Mouse (Mus musculus): Measurements from ENCODE around the gene Tmem256. TPM values are rescaled to one million over a fixed set of nuclear protein-coding genes. Genes with fewer than 3 reads are reported as not detected.

The Tmem256 gene
- polyA plus RNA-seq, 1 experiment from 2014 or later, result 280 TPM

DNA sequence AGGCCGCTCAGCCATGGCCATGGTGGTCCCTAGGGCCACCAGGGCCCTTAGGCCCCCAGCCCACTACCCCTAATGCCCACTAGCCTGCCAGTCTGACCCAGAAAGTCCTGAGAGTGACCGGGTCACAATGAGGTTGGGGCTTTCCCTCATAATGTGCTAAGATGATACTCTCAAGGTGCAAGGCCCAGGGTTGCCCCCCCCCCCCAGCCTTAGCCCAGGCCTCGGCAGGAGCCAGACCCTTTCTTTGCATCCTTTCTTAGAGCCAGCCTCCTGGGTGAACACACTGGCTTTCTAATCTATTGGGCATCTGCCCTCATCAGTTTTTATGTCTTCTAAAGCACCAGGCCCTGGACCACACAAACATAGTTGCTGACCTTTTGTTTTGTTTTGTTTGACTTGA lies 16.2 kb upstream of the Tmem256 start, which contains the start of gene Spem1:
Gene Spem1, minus strand, starts transcription at position 101 of the 400 bp plus-strand sequence.
- Histone ChIP-seq H3K27me3 (ENCODE audit: low read depth, poor library complexity, severe bottlenecking) (no peaks in the 10 kb centered on the region), H3K36me3 (peaks cover 24% of the 10 kb centered on the region), H3K27ac (no peak within 1 kb of the TSS), H3K4me1 (peaks cover 9% of the 10 kb centered on the region), H3K4me3 (no peak within 1 kb of the TSS), H3K9me3 (replicated peaks) (peaks cover 4% of the 10 kb centered on the region; the same call in 1 of the 2 replicates)
- 85% methylated on average over 3 of the region's 3 CpGs for WGBS
- no peak for DNase-seq (ENCODE audit: low spot score)

DNA sequence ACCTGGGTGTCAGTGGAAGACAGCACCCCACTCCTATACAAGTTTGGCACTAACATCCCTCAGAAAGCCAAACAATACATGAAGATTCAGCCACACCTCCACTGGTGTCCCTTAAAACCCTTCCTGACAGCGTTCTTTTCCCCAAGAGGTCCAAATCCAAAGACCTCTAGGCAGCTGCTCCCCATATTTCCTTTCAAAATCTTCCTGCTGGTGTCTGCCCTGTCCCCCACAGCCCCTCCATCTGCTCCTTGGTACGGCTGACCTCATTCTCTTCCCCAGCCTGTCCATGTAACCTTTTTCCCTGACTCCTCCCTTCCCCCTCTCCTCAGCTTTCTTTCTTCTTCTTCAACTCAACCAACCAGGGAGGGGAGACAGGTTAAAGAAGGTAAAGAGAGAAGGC lies 14.9 kb upstream of the Tmem256 start:
- H3K4me3 ChIP-seq, result no peak overlapping the region
- H3K4me1 ChIP-seq, result peaks cover 12% of the 10 kb centered on the region
- H3K36me3 ChIP-seq, result peaks cover 38% of the 10 kb centered on the region
- H3K27ac ChIP-seq, result no peak overlapping the region
- H3K9me3 ChIP-seq (replicated peaks), result peaks cover 4% of the 10 kb centered on the region; the same call in 1 of the 2 replicates
- no peak for DNase-seq (ENCODE audit: low spot score)
- no peaks in the 10 kb centered on the region for H3K27me3 ChIP-seq (ENCODE audit: low read depth, poor library complexity, severe bottlenecking)
- 82% methylated on average over 2 of the region's 2 CpGs for WGBS

DNA sequence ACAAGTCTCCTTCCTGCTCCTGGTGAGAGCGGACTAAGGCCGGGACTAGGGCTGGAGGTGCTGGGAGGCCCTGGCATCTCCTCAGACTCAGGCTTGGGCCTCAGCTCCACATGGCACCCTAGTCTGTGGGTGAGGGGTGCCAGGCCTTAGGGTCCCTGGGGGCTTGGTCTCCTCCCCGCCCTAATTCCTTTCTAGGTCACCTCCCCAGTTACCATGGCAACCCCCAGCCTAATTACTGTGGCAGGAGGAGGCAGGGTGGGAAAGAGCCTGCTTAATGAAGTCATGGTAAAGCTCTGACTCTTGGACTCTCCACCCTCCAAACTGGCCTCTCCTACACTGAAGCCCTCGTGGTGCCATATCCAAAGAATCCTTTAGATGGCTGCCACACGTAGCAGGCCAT lies 9.5 kb upstream of the Tmem256 start:
- H3K27ac ChIP-seq, result peak overlapping the region; percentile 61
- H3K27me3 ChIP-seq (ENCODE audit: low read depth, poor library complexity, severe bottlenecking), result peaks cover 20% of the 10 kb centered on the region
- peaks cover 33% of the 10 kb centered on the region for H3K4me1 ChIP-seq
- peak overlapping the region; percentile 15; the same call in 1 of the 2 replicates for H3K4me3 ChIP-seq
- H3K9me3 ChIP-seq (replicated peaks), result peaks cover 4% of the 10 kb centered on the region; the same call in 1 of the 2 replicates
- 75% methylated on average over 5 of the region's 5 CpGs for WGBS
- DNase-seq (ENCODE audit: low spot score), result no peak
- H3K36me3 ChIP-seq, result peaks cover 61% of the 10 kb centered on the region

DNA sequence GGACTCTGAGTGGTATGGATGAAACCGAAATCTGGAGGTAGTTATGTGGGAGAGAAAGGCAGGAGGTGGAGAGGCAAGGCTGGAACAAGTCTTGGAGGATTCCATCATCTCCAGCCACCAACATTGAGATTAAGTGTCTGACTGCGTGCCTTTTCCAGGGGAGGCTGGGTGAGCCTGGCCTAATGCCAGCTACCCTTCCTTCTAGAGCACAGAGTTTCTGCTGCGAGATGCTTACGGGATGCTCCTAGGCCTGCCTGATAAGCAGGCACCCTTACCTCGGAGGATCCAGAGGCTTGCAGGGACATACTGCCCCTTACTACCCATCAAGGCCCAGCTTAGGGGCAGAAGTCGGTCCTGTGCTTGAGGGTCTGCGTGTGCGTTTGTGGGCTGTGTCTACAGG lies 4.8 kb upstream of the Tmem256 start:
- H3K27ac ChIP-seq, result peak overlapping the region; percentile 80
- H3K4me3 ChIP-seq, result peak overlapping the region; percentile 72
- 59% methylated on average over 8 of the region's 8 CpGs for WGBS
- H3K4me1 ChIP-seq, result peaks cover 62% of the 10 kb centered on the region
- H3K9me3 ChIP-seq (replicated peaks), result no peaks in the 10 kb centered on the region
- H3K36me3 ChIP-seq, result peaks cover 24% of the 10 kb centered on the region
- DNase-seq (ENCODE audit: low spot score), result no peak
- H3K27me3 ChIP-seq (ENCODE audit: low read depth, poor library complexity, severe bottlenecking), result peaks cover 53% of the 10 kb centered on the region

DNA sequence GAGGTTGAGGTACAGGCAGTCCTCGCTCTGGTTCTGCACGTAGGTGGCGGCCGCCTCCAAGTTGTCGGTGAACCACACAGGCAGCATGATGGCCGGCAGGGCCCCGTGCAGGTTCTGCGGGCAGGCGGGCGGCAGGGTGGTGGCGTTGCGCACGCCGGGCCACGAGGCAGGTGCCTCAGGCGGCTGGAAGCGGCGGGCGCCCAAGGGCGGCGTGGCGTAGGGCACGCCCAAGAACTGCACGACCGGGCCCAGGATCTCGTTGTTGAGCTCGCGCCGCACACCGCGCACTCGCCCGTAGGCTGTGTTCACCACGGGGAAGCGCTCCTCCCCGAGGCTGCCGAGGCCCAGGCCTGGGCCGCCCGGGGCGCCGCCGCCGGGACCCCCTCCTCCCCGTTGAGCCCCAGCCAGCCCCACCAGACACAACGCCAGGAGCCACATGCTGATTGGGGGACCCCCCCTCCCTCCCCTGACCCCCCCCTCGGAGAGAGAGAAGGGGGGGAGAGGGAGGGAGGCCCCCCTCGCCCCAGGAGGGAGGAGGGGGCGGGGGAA lies 4.2 kb upstream of the Tmem256 start:
- H3K4me3 ChIP-seq, result peak overlapping the region; percentile 72
- peaks cover 60% of the 10 kb centered on the region for H3K4me1 ChIP-seq
- DNase-seq (ENCODE audit: low spot score), result peak; percentile 56
- peaks cover 21% of the 10 kb centered on the region for H3K36me3 ChIP-seq
- peaks cover 53% of the 10 kb centered on the region for H3K27me3 ChIP-seq (ENCODE audit: low read depth, poor library complexity, severe bottlenecking)
- H3K27ac ChIP-seq, result peak overlapping the region; percentile 80
- no peaks in the 10 kb centered on the region for H3K9me3 ChIP-seq (replicated peaks)
- WGBS, result 7% methylated on average over 40 of the region's 48 CpGs

DNA sequence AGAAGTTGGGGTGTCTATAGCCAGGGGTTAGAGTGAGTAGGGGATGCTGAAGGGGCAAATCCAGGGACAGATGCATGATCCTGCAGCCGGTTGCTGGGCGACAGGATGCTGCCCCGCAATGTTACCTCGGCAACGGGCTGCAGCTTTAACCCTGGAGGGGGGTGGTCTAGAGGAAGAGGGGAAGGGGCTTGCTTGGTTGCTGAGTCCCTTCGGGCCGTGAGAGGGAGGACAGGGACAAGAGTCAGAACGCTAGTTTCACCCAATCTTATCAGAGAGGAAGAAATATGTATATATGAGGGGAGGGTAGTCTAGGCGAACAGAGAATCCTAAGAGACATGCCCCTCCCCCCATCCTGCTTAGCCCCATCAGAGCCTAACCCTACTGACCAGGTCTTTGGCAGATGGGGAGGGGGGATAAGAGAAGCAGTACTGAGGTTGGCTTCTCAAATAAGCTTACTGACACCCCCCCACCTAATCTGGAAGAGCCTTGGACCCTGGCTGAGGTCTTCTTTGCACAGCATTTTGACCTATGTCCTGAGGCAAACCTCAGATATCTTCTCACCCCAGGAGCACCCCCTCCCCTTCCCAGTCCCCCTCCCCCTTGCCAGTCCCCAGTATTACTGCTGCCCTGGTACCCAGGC lies 2.9 kb upstream of the Tmem256 start:
- H3K27ac ChIP-seq, result 0 out of 2 replicates have a peak overlapping the region, but pooled peaks have one; percentile 12

DNA sequence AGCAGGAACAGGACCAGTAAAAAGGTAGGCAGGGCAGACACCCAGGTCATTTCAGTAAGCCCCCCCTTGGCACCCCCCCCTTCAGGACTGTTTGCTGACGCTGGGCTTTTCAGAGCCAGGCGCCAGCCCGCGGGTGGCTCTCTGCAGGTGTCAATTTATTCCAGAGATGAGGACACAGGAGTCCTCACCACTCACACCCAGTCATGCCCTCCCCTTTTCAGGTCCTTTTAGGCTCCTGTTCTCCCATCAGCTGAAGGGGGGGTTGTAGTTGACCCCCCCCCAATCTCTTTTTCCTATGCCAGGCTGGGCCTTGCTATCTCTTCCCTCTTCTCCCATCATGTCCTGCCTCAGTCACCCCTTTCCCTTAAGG lies 2.4 kb upstream of the Tmem256 start:
- Histone ChIP-seq H3K27ac (peak overlapping the region; percentile 12; the same call in 1 of the 2 replicates), H3K4me1 (peaks cover 58% of the 10 kb centered on the region), H3K27me3 (ENCODE audit: low read depth, poor library complexity, severe bottlenecking) (peaks cover 53% of the 10 kb centered on the region), H3K9me3 (replicated peaks) (no peaks in the 10 kb centered on the region), H3K36me3 (peaks cover 19% of the 10 kb centered on the region), H3K4me3 (peak overlapping the region; percentile 72)
- WGBS, result 3% methylated on average over 4 of the region's 4 CpGs
- no peak for DNase-seq (ENCODE audit: low spot score)

More for the DNA sequence above, 2.9 kb upstream of the Tmem256 start:
- Histone ChIP-seq H3K27me3 (ENCODE audit: low read depth, poor library complexity, severe bottlenecking) (peaks cover 53% of the 10 kb centered on the region), H3K4me3 (peak overlapping the region; percentile 72), H3K36me3 (peaks cover 19% of the 10 kb centered on the region), H3K4me1 (peaks cover 61% of the 10 kb centered on the region), H3K9me3 (replicated peaks) (no peaks in the 10 kb centered on the region)
- WGBS, result 5% methylated on average over 9 of the region's 9 CpGs
- DNase-seq (ENCODE audit: low spot score), result peak; percentile 64

DNA sequence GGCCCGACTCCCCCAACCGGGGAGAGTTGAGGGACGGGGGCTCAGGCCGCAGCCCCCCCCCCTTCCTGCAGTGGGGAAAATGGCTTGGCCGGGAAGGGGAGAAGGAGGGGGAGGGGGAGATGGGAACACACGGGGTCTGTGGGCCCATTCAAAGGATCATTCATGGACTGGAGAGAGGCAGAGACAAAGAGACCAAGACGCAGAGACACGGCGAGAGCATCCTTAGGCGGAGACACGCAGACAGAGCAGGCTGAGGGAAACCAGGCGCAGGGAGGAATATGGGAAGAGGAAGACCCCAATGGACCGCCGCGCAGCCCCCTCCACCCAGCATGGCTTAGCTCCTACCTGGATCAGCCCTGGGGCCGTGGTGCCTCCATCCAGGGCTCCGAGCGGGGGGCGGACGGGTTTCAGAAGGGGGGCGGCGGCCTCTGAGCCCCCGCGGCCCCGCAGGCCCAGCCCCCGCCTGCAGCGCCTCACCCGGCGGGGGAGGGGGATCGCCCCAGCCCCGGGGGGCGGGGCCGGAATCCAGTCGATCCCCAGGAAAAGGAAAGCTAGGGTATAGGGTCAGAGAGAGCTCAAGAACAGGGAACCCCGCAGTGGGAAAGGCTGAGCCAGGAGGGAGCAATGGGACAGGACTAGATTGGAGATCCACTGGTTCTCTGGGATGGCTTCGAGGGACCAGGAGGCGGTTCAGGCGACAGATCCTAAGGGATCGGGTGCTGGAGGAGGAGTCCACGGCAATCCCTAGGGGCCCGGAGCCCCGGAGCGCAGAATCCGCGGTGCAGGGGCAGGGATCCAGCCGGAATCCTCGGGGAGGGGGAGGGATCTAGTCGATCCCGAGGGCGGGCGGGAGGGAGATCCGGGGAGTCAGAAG lies 1.4 kb upstream of the Tmem256 start:
- DNase-seq (ENCODE audit: low spot score), result peak; percentile 68
- H3K27me3 ChIP-seq (ENCODE audit: low read depth, poor library complexity, severe bottlenecking), result peaks cover 52% of the 10 kb centered on the region
- no peaks in the 10 kb centered on the region for H3K9me3 ChIP-seq (replicated peaks)
- peak overlapping the region; percentile 88 for H3K27ac ChIP-seq
- H3K36me3 ChIP-seq, result peaks cover 17% of the 10 kb centered on the region
- 1% methylated on average over 52 of the region's 52 CpGs for WGBS
- H3K4me1 ChIP-seq, result peaks cover 53% of the 10 kb centered on the region
- H3K4me3 ChIP-seq, result peak overlapping the region; percentile 72

DNA sequence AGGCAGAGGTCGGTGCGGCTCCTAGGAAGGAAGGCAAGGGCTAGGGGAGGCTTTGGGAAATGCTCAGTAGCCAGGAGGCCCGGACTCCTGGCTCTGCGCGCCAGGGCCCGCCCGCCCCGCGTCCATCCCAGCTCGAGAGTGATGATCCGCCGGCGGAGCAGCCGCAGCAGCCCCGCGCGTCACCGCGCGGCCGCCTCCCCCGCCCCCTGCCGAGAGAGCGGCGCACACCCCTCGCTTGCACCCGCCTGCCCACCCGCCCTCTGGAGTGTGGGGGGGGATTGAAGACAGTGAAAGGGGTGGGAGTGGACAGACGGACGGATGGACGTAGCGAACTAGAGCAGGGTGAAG lies 736 bp upstream of the Tmem256 start, which contains the start of gene Nlgn2:
Gene Nlgn2, minus strand, starts transcription at position 181 of the 348 bp plus-strand sequence.
- peak within 1 kb of the TSS; percentile 72 for H3K4me3 ChIP-seq
- peak within 1 kb of the TSS; percentile 88 for H3K27ac ChIP-seq
- peaks cover 45% of the 10 kb centered on the region for H3K27me3 ChIP-seq (ENCODE audit: low read depth, poor library complexity, severe bottlenecking)
- WGBS, result under 1% methylated on average over 30 of the region's 32 CpGs
- no peak for DNase-seq (ENCODE audit: low spot score)
- H3K9me3 ChIP-seq (replicated peaks), result no peaks in the 10 kb centered on the region
- H3K36me3 ChIP-seq, result peaks cover 14% of the 10 kb centered on the region
- H3K4me1 ChIP-seq, result peaks cover 53% of the 10 kb centered on the region

DNA sequence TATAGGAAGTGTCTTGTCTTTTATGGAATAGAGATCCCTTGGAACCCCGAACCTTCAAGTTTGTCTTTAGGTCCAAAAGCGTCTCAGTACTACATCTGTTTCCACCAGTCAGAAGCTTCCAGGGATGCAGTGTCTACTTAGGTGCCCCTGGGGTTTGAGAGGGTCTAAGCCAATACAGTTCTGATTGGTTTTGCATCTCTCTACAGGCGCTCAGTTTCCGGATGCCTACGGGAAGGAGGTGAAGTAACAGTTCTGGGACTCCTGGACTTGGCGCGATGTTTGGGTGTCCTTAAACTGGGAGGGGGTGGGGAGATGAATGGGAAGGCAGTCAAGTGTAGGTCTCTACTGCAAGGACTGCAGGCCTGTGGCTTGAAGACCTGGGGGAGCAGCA lies 395 bp downstream of the Tmem256 start:
- peak overlapping the region; percentile 72 for H3K4me3 ChIP-seq
- peaks cover 3% of the 10 kb centered on the region for H3K36me3 ChIP-seq
- peaks cover 34% of the 10 kb centered on the region for H3K27me3 ChIP-seq (ENCODE audit: low read depth, poor library complexity, severe bottlenecking)
- 6% methylated on average over 7 of the region's 7 CpGs for WGBS
- peak overlapping the region; percentile 88 for H3K27ac ChIP-seq
- H3K9me3 ChIP-seq (replicated peaks), result no peaks in the 10 kb centered on the region
- H3K4me1 ChIP-seq, result peaks cover 50% of the 10 kb centered on the region
- DNase-seq (ENCODE audit: low spot score), result peak; percentile 65

DNA sequence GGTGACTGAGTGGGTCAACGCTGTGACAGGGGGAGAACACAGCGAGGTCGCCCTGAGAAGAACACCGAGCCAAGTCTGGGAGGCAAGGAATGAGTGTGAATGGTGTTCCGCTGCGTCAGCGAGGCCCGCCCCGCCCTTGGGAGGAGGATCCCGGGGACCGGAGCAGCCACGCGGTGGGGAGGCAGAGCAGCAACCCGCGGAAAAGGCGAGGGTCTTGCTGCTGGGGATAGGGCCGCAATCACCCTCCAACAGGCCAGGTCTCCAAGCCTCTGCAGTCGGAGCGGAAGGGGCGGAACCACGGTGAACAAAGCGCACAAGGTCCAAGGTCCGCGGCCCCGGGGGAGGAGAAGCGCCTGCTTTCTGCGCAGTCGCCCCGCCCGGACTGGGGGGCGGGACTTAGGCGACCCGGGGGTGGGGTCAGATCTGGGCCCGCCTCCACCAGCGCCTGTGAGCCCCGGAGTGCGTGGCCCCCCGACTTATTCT lies 7.9 kb downstream of the Tmem256 start, which contains the start of gene Plscr3:
Gene Plscr3, plus strand, starts transcription at position 179 of the 483 bp plus-strand sequence.
- DNase-seq (ENCODE audit: low spot score), result peak; percentile 95
- H3K4me1 ChIP-seq, result peaks cover 36% of the 10 kb centered on the region
- no peaks in the 10 kb centered on the region for H3K27me3 ChIP-seq (ENCODE audit: low read depth, poor library complexity, severe bottlenecking)
- peak within 1 kb of the TSS; percentile 97 for H3K27ac ChIP-seq
- H3K9me3 ChIP-seq (replicated peaks), result no peaks in the 10 kb centered on the region
- WGBS, result 1% methylated on average over 38 of the region's 38 CpGs
- peak within 1 kb of the TSS; percentile 78 for H3K4me3 ChIP-seq
- peaks cover 37% of the 10 kb centered on the region for H3K36me3 ChIP-seq

DNA sequence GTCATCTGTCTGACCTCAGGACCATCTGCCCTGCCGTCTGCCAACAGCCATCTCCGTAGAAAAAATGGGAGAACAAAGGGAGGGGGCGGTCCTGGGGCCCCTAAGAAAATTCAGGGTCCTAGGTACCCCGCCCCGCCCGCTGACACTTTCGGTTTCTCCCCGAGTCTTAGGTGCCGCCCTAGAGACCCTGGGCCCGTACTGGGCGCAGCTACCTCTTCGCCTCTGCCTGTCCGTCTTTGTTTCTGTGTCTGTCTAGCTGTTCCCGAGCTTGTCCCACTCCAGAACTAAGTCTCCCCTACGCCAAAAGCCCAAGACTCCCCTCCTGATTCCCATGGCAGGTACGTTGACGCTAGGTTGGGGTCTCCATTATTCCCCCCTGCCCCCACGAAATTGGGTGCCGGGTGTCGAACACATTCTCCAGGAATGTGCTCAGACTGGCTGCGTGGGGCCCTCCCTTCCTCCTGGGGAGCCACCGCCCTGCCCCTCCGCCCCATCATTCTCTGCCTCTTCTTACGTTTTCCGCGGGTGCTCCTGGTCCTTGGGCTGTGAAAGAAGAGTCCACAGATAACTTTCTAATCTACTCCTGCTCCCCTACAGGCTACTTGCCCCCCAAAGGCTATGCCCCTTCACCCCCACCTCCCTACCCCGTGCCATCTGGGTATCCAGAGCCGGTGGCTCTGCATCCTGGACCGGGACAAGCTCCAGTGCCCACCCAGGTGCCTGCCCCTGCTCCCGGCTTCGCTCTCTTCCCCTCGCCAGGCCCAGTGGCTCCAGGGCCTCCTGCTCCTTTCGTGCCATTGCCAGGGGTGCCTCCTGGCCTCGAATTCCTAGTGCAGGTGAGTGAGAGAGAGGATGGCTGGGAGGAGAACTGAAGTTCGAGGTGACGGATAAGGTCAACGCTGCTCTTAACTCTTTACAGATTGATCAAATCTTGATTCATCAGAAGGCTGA lies 8.7 kb downstream of the Tmem256 start:
- Histone ChIP-seq H3K27me3 (ENCODE audit: low read depth, poor library complexity, severe bottlenecking) (no peaks in the 10 kb centered on the region), H3K27ac (peak overlapping the region; percentile 97), H3K9me3 (replicated peaks) (no peaks in the 10 kb centered on the region), H3K36me3 (peaks cover 45% of the 10 kb centered on the region), H3K4me3 (peak overlapping the region; percentile 78), H3K4me1 (peaks cover 42% of the 10 kb centered on the region)
- peak; percentile 65 for DNase-seq (ENCODE audit: low spot score)
- 10% methylated on average over 37 of the region's 37 CpGs for WGBS
